ENCODE assay signal across 8 mouse cellular contexts in the genomic region with DNA sequence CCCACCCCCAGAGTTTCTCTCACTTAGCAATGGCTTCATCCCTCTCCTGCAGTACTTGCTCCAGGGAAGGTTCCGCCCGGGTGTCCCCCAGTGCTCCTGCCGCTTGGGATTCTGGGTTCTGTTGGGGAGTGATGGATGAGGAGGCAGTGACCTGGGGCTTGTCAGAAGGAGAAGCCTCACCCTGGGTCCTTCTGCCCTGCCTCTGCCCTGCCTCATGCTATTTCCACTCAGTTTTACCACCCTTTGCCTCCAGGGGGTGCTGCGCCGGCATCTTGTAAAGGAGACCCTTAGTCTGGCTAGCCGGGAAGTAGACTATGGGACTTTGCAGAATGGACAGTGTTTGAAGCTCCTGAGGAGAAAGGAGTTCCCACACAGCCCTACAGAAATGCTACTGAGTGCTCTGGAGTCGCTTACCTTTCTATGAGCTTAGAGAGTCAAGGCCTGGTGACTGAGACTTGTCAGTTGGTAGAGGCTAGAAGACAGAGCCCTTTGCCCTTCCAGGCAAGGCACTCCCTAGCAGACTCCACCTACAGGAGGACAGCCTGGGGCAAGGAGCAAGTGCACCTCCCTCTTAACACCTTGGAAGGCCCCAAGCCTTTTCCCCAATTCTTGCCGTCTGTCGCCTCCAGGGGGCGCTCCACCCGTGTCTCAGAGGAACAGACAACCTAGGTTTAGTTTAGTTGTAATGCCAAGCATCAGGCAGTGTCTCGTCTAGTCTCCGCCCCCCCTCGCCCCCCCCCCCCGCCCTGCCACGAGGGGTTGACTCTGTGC. TPM values are rescaled to one million over a fixed set of nuclear protein-coding genes. Genes with fewer than 3 reads are reported as not detected.
DNase-seq lines count a peak whose midpoint lies in the region; ATAC-seq and TF ChIP-seq lines count a peak whose summit lies in the region.

No protein-coding gene starts in this region.

- TF ChIP-seq CTCF in gastrocnemius, adult 2 months (IDR thresholded peaks at IDR 0.05), result peak; percentile 70
- TF ChIP-seq CTCF in testis, adult 2 months (IDR thresholded peaks at IDR 0.05; ENCODE audit: control insufficient read depth, insufficient read depth, insufficient replicate concordance, low read depth, low read length), result peak; percentile 81; the same call in 1 of the 2 replicates

- no peak overlapping the region; the same call in 1 of the 2 replicates for H3K4me3 ChIP-seq in gastrocnemius, adult 2 months
- H3K4me3 ChIP-seq in limb, embryonic 12.5 days (replicated peaks), result peak overlapping the region; percentile 16; the same call in 1 of the 2 replicates
- no peak overlapping the region for H3K4me3 ChIP-seq in testis, adult 2 months (ENCODE audit: control insufficient read depth, low read depth, low read length)

- H3K27ac ChIP-seq in gastrocnemius, adult 2 months, result peak overlapping the region; percentile 24; the same call in 1 of the 2 replicates
- H3K27ac ChIP-seq in limb, embryonic 12.5 days, result no peak overlapping the region
- H3K27ac ChIP-seq in testis, adult 2 months (ENCODE audit: control insufficient read depth, insufficient read depth, low read depth, low read length), result no peak overlapping the region

- H3K27me3 ChIP-seq in limb, embryonic 12.5 days, result peaks cover 13% of the 10 kb centered on the region
- H3K27me3 ChIP-seq in testis, adult 2 months (ENCODE audit: control insufficient read depth, insufficient read depth, low read length), result no peaks in the 10 kb centered on the region

- WGBS in limb, embryonic 12.5 days, result 2% methylated on average over 16 of the region's 16 CpGs

- no peak for ATAC-seq in limb, embryonic 12.5 days (ENCODE audit: insufficient number of reproducible peaks, insufficient read depth, low FRiP score, low TSS enrichment, low read depth)

- no peaks in the 10 kb centered on the region for H3K36me3 ChIP-seq in limb, embryonic 12.5 days
- no peaks in the 10 kb centered on the region for H3K36me3 ChIP-seq in testis, adult 2 months (ENCODE audit: control insufficient read depth, insufficient read depth, low read length)

- H3K9me3 ChIP-seq in limb, embryonic 12.5 days, result no peaks in the 10 kb centered on the region

- no peak for TF ChIP-seq POLR2A in testis, adult 2 months (IDR thresholded peaks at IDR 0.05; ENCODE audit: control insufficient read depth, low read depth, low read length)

- peak; percentile 79 for DNase-seq in layer of hippocampus, adult 11-12 months (ENCODE audit: low spot score)
- no peak for DNase-seq in layer of hippocampus, adult 9-11 months
- peak; percentile 79 for DNase-seq in cerebellum, adult 11-12 months
- peak; percentile 84 for DNase-seq in gastrocnemius, adult 2 months
- peak; percentile 31 for DNase-seq in hindlimb bud, embryonic 11.5 days (ENCODE audit: extremely low spot score, low read depth, low spot score)
- DNase-seq in natural killer cell, adult 2 months (ENCODE audit: low spot score in 2 of 2), result peak; percentile 79 to 85

- H3K4me1 ChIP-seq in limb, embryonic 12.5 days (replicated peaks), result peaks cover 31% of the 10 kb centered on the region
- peaks cover 17% of the 10 kb centered on the region for H3K4me1 ChIP-seq in testis, adult 2 months (ENCODE audit: control insufficient read depth, insufficient read depth, low read length)

- intact Hi-C loops in gastrocnemius, adult 2 months (cut with DNase I), result loop anchor here (5.0 kb wide), 1 partner anchor 49 kb away; a partner anchor contains a TSS

- peak overlapping the region; percentile 43 for H3K4me2 ChIP-seq in limb, embryonic 12.5 days

- H3K9ac ChIP-seq in limb, embryonic 12.5 days (replicated peaks), result 0 out of 2 replicates have a peak overlapping the region, but pooled peaks have one; percentile 8

RNA-seq across cellular contexts. Expression of a gene that starts 3.9 kb away (rescaled TPM):
- total RNA-seq in gastrocnemius, adult 2 months (2021), result 10 to 100 TPM; 45.5 to 56.8 TPM
- polyA plus RNA-seq in limb, embryonic 12.5 days (2016; fragmentation: Nextera tagmentation; extraction: Ambion mirVana), result 32.6 and 36.7 TPM in 2 replicates
- 102 and 108 TPM in 2 replicates for polyA plus RNA-seq in testis, adult 2 months (2012; rRNA removed)

RNA-seq across cellular contexts. Expression of a gene that starts 10.4 kb away (rescaled TPM):
- total RNA-seq in gastrocnemius, adult 2 months (2021), result 1 to 10 TPM in 1 of 2 experiments, under 1 TPM in 1; 0.64 to 1.3 TPM
- polyA plus RNA-seq in limb, embryonic 12.5 days (2016; fragmentation: Nextera tagmentation; extraction: Ambion mirVana), result 9.7 and 10.8 TPM in 2 replicates
- 6.8 and 7.6 TPM in 2 replicates for polyA plus RNA-seq in testis, adult 2 months (2012; rRNA removed)

RNA-seq across cellular contexts. Expression of a gene that starts 26.8 kb away (rescaled TPM):
- total RNA-seq in gastrocnemius, adult 2 months (2021), result not detected
- 4.7 and 5.8 TPM in 2 replicates for polyA plus RNA-seq in limb, embryonic 12.5 days (2016; fragmentation: Nextera tagmentation; extraction: Ambion mirVana)
- 8.7 and 19.7 TPM in 2 replicates for polyA plus RNA-seq in testis, adult 2 months (2012; rRNA removed)

RNA-seq across cellular contexts. Expression of a gene that starts 51.1 kb away (rescaled TPM):
- 10 to 100 TPM; 25.0 to 30.2 TPM for total RNA-seq in gastrocnemius, adult 2 months (2021)
- 31.1 and 31.3 TPM in 2 replicates for polyA plus RNA-seq in limb, embryonic 12.5 days (2016; fragmentation: Nextera tagmentation; extraction: Ambion mirVana)
- 23.4 TPM in 2 replicates for polyA plus RNA-seq in testis, adult 2 months (2012; rRNA removed)

RNA-seq across cellular contexts. Expression of a gene that starts 51.9 kb away (rescaled TPM):
- 10 to 100 TPM; 25.8 to 26.2 TPM for total RNA-seq in gastrocnemius, adult 2 months (2021)
- 150 and 151 TPM in 2 replicates for polyA plus RNA-seq in limb, embryonic 12.5 days (2016; fragmentation: Nextera tagmentation; extraction: Ambion mirVana)
- polyA plus RNA-seq in testis, adult 2 months (2012; rRNA removed), result 42.9 and 43.5 TPM in 2 replicates
